Mouse (Mus musculus): ENCODE data around the gene Prpf3. TPM values are rescaled to one million over a fixed set of nuclear protein-coding genes. Genes with fewer than 3 reads are reported as not detected.

Gene Prpf3
- total and polyA plus RNA-seq, 3 experiments: 126 to 277 (median 199) TPM

DNA sequence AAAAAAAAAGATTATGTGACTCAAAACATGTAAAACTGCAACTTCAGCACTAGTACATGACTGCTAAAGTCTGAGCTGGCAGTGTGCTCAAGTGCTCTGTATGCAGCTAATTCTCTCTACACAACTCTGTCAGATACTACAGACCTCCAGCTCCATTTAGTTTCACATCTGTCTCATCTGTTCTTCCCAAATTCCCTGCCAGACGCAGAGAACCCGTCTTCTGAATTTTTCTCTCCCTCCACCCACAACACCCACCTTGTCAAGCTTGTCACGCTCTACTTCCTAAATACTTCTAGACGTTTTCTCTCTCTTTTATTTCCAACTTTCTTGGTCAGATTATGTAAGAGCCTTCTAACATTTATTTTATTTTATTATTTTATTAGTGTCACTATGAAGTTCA lies 56.9 kb downstream of the Prpf3 start:
- no peak for DNase-seq (ENCODE audit: low read depth, low spot score)
- Histone ChIP-seq H3K4me1 (ENCODE audit: control insufficient read depth in 1 of 2, insufficient read depth in 2 of 2, low read length in 2 of 2) (peaks cover 0 to 3% of the 10 kb centered on the region in 2 experiments; a peak in 1 of 4 replicates), H3K36me3 (ENCODE audit: control insufficient read depth in 1 of 2, insufficient read depth in 2 of 2, low read length in 2 of 2) (peaks cover 0 to 2% of the 10 kb centered on the region in 2 experiments; a peak in 2 of 4 replicates), H3K9ac (ENCODE audit: control insufficient read depth, low read depth, low read length, poor library complexity, severe bottlenecking) (no peak overlapping the region), H3K79me2 (ENCODE audit: control insufficient read depth, insufficient read depth, low read length, poor library complexity) (peaks cover 51% of the 10 kb centered on the region), H3K4me3 (ENCODE audit: control insufficient read depth in 1 of 2, insufficient read depth in 1 of 2, low read depth in 2 of 2, low read length in 2 of 2) (no peak overlapping the region), H3K9me3 (replicated peaks; ENCODE audit: insufficient read depth, low read length) (no peaks in the 10 kb centered on the region), H3K27ac (ENCODE audit: control insufficient read depth, low read depth, low read length) (no peak overlapping the region), H3K27me3 (ENCODE audit: control insufficient read depth in 1 of 2, insufficient read depth in 2 of 2, low read length in 2 of 2) (no peaks in the 10 kb centered on the region)
- TF ChIP-seq KAT2A (conservative IDR thresholded peaks at IDR 0.05; ENCODE audit: low read depth, low read length) (no peak), SIN3A (IDR thresholded peaks at IDR 0.05; ENCODE audit: low read length) (no peak), JUND (IDR thresholded peaks at IDR 0.05; ENCODE audit: low read depth, low read length) (no peak), USF2 (IDR thresholded peaks at IDR 0.05; ENCODE audit: borderline replicate concordance in 1 of 2, insufficient read depth in 1 of 2, low read depth in 1 of 2, low read length in 2 of 2) (no peak), MEF2A (IDR thresholded peaks at IDR 0.05; ENCODE audit: extremely low read depth, insufficient replicate concordance, low read depth, low read length, poor library complexity, severe bottlenecking) (no peak), CTCF (IDR thresholded peaks at IDR 0.05 in 2 of 3, conservative IDR thresholded peaks at IDR 0.05 in 1 of 3; ENCODE audit: control insufficient read depth in 1 of 3, insufficient read depth in 1 of 3, low read depth in 2 of 3, low read length in 3 of 3, poor library complexity in 1 of 3, severe bottlenecking in 1 of 3) (no peak), BHLHE40 (IDR thresholded peaks at IDR 0.05; ENCODE audit: borderline replicate concordance, low read depth, low read length) (no peak)

GRCm38 (mm10) chr3:95794299-95794698 lies 61.4 kb downstream of the Prpf3 start:
- H3K9ac ChIP-seq (ENCODE audit: control insufficient read depth, low read depth, low read length, poor library complexity, severe bottlenecking): no peak overlapping the region
- H3K27me3 ChIP-seq (ENCODE audit: control insufficient read depth in 1 of 2, insufficient read depth in 2 of 2, low read length in 2 of 2): no peaks in the 10 kb centered on the region
- no peak for DNase-seq (ENCODE audit: low read depth, low spot score)
- H3K4me3 ChIP-seq (ENCODE audit: control insufficient read depth in 1 of 2, insufficient read depth in 1 of 2, low read depth in 2 of 2, low read length in 2 of 2): no peak overlapping the region
- no peak overlapping the region for H3K27ac ChIP-seq (ENCODE audit: control insufficient read depth, low read depth, low read length)
- H3K79me2 ChIP-seq (ENCODE audit: control insufficient read depth, insufficient read depth, low read length, poor library complexity): peaks cover 46% of the 10 kb centered on the region
- TF ChIP-seq E2F4 (IDR thresholded peaks at IDR 0.05; ENCODE audit: borderline replicate concordance, low read depth, low read length) (no peak), EP300 (IDR thresholded peaks at IDR 0.05; ENCODE audit: low read depth in 1 of 2, low read length in 2 of 2) (no peak), POLR2AphosphoS2 (IDR thresholded peaks at IDR 0.05; ENCODE audit: low read length) (no peak), UBTF (IDR thresholded peaks at IDR 0.05; ENCODE audit: borderline replicate concordance, insufficient read depth, low read depth, low read length) (no peak), MXI1 (IDR thresholded peaks at IDR 0.05; ENCODE audit: low read depth, low read length) (no peak), MAFK (IDR thresholded peaks at IDR 0.05; ENCODE audit: borderline replicate concordance, low read depth, low read length) (no peak), HCFC1 (IDR thresholded peaks at IDR 0.05; ENCODE audit: low read depth, low read length) (no peak), JUND (IDR thresholded peaks at IDR 0.05; ENCODE audit: low read depth, low read length) (no peak), CTCF (IDR thresholded peaks at IDR 0.05 in 2 of 3, conservative IDR thresholded peaks at IDR 0.05 in 1 of 3; ENCODE audit: control insufficient read depth in 1 of 3, insufficient read depth in 1 of 3, low read depth in 2 of 3, low read length in 3 of 3, poor library complexity in 1 of 3, severe bottlenecking in 1 of 3) (no peak), USF1 (IDR thresholded peaks at IDR 0.05; ENCODE audit: low read depth, low read length) (no peak)
- no peaks in the 10 kb centered on the region; a peak in 1 of 4 replicates for H3K4me1 ChIP-seq (ENCODE audit: control insufficient read depth in 1 of 2, insufficient read depth in 2 of 2, low read length in 2 of 2)
- H3K36me3 ChIP-seq (ENCODE audit: control insufficient read depth in 1 of 2, insufficient read depth in 2 of 2, low read length in 2 of 2): peaks cover 0 to 10% of the 10 kb centered on the region in 2 experiments; a peak in 3 of 4 replicates
- no peaks in the 10 kb centered on the region for H3K9me3 ChIP-seq (replicated peaks; ENCODE audit: insufficient read depth, low read length)
